Mouse (Mus musculus): ENCODE measurements around the gene Fam110c.
"Not testable (repeated sequence)": the region's sequence is repeated elsewhere in the genome, so short reads cannot be mapped to it uniquely, and the experiment has no call there.

Gene Fam110c

DNA sequence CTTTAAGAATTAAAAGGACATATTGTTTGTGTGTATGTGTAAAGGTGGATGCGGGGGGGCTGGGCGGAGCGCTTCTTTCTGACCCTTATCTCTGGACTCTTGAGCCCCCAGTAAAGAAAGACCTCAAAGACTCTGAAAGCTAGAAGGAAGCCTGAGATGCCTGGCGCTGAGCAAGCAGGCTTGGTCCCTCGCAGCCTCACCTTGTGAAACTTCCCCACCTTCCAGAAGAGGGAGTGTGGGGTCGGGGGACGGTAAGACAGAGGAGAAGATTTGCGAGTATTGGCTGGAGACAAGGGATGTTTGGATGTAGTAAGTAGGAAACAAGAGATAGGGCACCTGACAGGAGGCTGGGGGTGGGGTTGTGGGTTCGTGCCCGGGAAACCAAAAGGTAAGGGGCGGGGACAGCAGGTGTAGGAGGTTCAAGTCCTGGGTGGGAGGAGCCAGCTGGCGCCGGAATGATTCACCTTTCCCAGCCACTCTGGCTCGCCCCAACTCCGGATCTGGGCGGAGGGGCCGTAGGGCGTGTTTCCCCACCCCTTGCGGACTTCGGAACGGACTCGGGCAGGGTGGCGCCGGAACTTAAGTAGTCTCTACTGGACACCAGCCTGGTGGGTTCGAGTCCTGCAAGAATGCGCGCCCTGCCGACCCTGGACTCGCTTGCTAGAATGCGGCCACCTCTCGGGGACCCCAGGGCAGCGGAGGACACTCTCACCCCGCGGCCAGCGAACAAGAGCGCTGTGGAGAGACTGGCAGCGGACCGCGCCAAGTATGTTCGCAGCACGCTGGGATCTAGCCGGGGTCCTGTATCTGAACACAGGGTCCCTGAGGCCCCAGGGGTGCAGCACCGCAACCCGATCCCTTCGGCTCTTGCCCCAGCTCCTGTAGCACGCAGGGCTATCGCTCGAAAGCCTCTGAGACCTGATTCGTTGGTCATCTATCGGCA is at the start of gene Fam110c:
Gene Fam110c, plus strand, starts transcription at position 450 of the 943 bp plus-strand sequence.
- no peak for DNase-seq (ENCODE audit: low read depth, low spot score)

DNA sequence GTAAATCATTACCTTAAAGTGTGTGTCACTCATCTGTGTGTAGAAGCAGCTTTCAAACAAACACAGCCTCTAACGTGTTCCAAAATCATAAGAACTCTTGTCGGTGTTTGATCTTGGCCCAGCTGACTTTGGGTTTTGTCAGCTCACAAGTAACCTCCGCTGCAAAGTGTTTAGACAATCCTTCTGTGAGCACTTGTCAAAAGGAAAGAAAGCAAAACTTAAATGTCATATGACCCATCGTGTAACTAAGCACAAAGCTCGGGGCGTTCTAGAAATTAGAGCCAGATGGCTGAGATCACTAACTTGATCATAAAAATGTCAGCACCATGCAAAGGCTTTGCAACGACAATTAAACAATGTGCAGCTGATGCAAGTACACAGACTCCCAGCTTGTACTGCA is 47.2 kb upstream of the Fam110c start:
- DNase-seq (ENCODE audit: low read depth, low spot score) = no peak

DNA sequence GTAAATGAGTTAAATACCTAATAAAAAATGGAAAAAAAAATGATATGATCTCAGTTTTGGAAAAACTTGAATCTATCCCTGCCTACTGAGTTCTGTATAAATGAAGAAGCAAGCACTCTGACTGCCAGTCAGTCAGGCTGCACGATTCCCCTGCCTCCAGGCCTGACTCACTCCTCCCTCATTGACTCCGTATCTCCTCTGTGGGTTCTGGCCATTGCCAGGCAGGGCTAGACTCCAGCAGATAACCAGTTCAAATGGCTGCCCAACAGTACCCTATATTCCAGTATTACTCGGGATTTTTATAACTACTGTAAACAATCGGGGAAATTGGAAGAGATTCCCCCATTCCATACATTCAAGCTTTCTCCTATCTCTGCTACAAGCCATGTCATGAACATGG is 21.6 kb upstream of the Fam110c start:
- no peak for DNase-seq (ENCODE audit: low read depth, low spot score)

DNA sequence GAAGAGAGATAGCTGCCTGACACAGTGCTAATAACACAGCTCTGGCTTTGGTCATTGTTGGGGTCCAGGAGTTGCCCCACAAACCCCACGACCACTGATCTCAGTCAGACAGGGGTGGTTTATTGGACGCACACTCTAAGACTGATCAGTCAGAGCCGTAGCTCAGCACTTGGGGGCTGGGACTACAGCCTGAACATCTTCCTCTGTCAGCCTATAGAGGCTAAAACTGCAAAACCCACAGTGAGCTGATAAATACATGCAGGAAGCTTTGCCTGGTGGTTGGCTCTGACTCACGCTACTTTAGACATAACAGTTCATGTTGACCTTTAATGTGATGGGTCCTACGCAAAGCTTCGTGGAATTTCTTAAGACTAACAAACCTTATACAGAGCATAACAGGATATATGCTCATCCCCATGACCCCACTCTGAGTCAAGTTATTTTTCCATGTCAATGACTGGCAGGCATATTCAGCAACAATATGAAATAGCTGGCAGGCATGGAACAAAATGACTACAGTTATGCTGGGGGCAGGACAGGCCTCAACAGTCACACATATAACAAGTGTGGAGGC is 17.3 kb upstream of the Fam110c start:
- no peak for DNase-seq (ENCODE audit: low read depth, low spot score)

DNA sequence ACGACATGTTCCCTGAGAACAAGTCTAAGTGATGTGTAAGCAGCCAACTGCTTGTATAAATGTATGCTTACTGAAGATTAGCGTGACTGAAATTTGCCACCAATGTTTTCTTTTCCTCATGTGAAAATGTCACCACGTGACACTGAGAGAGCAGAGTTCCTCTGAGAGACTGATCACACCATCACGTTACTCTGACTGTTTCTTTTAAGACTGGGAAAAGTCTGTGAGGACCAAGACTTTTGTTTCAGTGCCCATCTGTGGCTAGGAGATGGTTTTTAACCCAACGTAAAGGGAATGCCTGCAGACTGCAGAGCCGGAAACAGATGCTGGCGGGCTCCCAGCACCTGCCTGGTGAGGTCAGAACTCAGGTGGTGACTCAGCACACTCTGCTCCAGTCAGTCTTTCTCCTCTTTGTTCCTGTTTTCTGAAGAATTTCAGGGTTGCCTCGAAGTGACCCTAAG is 14.2 kb upstream of the Fam110c start:
- no peak for DNase-seq (ENCODE audit: low read depth, low spot score)

DNA sequence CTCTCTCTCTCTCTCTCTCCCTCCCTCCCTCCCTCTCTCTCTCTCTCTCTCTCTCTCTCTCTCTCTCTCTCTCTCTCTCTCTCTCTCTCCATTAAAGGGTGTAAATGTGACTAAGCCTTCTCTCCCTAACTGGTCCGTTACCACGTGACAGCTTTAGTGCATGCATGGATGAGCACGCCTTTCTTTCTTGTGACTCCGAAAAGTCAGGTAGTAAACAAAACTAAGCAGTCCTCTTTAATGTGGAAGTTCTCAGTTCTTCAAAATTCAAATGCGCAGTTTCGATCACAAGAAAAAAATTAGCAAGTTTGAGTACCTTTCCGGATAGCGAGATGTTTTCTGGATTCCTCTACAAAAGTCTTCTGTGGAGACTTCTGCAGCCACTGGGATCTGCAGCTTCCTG is 13.4 kb upstream of the Fam110c start:
- DNase-seq (ENCODE audit: low read depth, low spot score) = no peak

DNA sequence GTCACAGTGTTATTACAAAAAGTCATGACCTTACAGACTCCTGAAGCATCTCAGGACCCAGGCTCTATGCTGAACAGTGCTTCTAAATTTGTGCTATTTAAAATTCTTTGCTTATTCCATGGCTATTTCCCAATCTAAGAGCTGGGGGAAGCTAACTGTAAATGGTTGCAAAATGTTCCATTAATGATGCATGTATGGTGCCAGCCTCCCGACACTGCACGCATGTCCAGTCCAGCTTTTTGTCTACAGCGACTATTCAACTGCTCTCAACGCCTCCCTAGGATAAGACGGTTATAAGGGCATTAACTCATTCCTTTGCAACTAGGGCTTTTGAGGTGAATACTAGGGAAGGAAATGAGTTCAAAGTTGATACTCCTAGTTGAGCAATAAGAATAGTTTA is 2.4 kb upstream of the Fam110c start:
- no peak for DNase-seq (ENCODE audit: low read depth, low spot score)

DNA sequence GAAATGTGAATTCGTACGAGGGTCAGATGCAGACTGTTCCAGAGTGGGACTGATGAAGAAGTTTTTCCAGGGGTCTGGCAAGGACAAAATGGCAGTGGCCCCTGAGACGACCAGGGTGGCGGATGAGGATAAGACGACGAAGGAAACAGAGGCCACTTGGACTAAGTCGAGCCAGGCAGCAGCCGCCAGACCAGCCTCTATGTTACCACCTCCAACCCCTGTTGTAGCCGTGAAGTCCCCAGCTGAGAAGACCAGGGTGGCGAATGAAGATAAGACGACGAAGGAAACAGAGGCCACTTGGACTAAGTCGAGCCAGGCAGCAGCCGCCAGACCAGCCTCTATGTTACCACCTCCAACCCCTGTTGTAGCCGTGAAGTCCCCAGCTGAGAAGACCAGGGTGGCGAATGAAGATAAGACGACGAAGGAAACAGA is 710 bp downstream of the Fam110c start:
- DNase-seq (ENCODE audit: low read depth, low spot score) = not testable (repeated sequence)

DNA sequence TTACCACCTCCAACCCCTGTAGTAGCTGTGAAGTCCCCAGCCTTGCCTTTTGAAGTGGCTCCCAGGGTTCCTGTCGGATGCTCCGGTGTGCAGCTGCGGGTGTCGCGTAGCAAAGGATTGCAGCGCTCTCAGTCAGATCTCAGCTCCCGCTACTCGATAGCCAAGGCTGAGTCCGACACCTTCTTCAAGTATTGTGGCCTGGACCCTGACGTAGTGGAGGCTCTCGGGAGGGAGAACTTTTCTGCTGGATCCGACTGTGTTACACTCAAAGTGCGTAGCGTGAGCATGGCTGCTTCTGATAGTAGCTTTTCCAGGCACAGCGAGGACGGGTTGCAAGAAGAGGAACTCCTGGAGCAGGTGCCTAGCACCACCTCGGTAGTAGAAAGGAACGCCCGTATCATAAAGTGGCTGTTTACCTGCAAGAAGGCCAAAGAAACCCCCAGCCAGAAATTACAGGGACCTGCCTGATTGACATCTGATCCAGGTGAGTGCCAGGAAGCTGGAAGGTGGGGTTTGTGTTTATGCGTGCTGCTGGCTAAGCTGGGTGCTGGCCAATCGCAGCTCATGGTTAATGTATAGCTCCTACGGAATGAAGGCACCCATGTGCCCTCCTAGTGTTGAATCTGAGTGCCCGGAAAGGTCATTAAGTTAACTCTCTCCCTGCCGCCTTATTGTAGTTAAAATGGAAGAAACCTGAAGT is 1.3 kb downstream of the Fam110c start:
- DNase-seq (ENCODE audit: low read depth, low spot score) = no peak

DNA sequence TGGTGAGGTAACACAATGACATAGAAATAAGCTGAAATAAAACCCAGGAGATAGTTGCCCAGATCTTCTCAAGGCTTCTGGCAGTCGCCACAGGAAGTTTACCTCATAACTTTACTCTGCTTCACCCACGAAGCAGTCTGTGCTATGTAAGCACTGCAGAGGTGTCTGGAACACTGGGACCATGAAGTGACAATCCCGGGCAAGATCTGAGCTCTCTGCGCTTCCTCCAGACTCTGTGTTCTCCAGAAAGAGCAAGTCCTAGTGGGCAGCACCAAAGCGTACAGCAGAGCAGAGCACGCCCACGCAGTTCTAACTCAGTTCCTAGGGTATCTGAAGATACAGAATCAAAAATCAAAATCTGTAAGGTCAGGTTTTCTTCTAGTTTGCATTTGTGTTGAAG is 3.4 kb downstream of the Fam110c start:
- DNase-seq (ENCODE audit: low read depth, low spot score) = no peak

DNA sequence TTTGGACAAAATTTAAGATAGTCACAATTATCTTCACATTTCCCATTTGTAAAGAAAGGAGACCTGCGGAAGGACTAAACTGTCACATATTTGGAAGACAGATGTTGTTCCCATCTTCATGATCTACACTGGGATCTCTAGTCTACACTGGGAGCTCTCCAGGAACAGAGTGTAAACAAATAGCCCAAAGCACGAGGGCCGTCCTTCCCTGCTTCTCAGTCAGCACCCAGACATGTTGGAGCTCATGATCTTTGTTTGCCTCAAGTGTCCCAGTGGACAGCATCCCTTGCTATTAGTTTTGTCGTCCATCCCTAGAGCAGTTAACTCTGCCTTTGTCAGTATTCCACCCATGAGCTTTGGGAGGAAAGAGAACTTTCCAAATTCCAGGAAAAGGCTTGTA is 4.4 kb downstream of the Fam110c start:
- no peak for DNase-seq (ENCODE audit: low read depth, low spot score)

DNA sequence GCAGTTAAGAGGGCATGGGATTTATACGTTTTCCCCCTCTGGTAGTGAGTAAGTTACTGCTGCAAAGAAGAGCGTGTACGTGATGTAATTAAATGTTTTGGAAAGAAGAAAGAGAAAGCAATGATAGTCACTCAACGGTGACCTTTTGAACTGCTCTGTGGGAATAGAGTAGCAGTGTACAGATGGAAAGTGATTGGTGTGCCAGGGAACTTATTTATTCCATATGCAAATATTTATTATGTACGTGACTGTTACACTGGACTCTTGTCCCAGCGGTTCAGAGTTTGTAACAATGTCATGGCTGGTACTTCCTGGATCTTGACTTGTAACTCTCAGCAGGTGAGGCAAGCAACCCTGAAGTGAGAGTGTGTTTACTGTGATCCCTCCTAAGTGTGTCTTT is 6.7 kb downstream of the Fam110c start:
- DNase-seq (ENCODE audit: low read depth, low spot score) = no peak

DNA sequence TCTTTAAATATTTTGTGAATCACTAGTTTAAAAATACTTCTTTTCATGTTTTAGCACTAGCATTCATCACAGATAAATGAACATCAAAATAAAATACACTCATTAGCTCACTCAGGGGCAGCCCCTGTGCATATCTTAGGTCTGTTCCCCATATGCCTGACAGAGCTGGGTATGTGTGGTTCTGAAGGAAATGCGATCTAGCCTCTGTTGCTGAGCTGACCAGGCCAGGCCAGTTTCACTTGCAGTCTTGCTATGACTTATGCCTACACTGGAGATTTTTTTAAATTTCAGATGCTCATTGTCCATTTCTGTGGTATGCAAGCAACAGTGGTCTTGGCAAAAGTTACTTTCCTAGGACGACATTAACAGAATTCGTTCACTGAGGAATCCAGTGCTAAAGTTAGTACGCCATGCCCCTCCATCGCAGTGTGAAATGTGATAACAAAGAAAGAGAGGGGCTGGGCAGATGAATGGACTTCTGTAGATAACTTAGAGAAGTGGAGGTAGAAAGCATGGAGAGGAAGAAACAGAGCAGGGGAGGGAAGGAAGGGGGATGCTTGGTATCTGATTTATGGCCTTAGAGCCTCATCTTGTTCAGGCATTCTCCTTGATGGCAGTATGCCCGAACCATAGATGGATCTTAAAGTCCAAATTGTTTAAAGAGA is 7.4 kb downstream of the Fam110c start:
- DNase-seq (ENCODE audit: low read depth, low spot score) = no peak

DNA sequence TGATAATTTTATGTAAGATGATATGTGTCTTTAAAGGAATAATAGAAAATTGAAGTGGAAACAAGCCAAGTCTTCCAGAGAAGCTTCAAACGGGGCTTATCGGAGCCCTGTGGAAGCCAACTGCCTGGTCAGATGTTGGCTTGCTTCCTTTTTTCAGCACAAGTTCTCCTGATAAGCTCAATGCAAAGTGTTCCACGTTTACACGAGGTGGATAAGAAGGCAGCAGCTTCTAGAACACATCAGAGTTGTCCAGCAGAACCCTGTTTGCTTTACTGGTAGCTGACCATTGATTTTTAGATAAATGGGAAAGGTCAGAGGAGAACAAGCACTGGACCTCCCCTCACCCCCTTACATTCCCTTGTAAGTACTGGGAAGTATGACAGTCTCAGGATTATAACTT is 9.3 kb downstream of the Fam110c start:
- DNase-seq (ENCODE audit: low read depth, low spot score) = no peak

DNA sequence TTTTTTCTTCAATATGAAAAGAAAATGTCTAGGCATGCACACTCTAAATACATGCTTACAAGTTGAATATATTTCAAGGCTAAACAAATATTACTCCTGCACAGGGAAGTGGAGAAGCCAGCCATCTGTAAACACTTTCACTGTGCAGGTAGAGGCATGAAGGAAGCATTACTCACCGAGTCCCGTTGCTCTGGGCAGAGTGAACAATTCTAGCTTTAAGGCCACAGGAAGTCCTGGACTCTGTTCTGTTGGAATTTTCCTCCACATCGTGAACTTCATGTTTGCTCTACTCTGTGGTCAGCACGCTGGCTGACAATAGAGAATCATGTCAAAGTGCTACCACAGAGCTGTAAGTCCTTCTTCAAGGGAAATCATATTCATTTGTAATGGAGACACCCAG is 9.7 kb downstream of the Fam110c start:
- DNase-seq (ENCODE audit: low read depth, low spot score) = no peak

DNA sequence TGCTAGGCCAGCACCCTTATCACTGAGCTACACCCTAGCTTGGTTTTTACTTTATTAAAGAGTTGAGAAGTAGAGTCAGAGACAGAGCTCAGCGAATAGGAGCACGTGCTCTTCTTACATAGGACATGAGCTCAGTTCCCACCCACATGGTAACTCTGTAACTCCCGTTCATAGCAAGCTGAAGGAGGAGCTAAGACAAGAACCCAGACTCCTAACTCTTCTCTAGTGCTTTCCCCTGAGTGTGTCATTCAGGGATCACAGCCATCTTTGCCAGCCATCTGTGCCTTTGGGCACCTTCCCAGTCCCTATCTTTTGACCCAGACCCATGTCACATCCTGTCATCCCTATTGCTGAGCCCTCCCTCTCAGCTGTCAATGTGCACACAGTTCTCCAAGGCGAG is 13.4 kb downstream of the Fam110c start:
- DNase-seq (ENCODE audit: low read depth, low spot score) = no peak

DNA sequence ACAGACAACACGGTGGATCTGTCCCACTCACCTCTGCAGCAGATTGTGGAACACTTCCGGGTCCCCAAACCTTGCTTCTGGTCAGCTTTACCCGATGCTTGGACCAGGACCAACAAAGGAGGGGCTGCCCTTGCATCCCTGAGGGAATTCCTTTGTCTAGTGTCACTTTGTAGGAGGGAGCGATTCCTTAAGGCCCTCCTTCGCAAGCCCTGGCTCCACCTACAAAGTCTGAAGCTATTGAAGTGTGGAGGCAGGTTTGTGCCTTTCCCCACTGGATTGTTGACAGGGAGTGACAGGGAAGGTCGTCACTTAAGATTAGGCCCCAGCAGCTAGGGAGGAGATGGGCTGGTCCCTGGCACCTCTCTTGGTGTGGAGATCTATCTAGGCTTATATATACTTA is 16.7 kb downstream of the Fam110c start:
- DNase-seq (ENCODE audit: low read depth, low spot score) = no peak

DNA sequence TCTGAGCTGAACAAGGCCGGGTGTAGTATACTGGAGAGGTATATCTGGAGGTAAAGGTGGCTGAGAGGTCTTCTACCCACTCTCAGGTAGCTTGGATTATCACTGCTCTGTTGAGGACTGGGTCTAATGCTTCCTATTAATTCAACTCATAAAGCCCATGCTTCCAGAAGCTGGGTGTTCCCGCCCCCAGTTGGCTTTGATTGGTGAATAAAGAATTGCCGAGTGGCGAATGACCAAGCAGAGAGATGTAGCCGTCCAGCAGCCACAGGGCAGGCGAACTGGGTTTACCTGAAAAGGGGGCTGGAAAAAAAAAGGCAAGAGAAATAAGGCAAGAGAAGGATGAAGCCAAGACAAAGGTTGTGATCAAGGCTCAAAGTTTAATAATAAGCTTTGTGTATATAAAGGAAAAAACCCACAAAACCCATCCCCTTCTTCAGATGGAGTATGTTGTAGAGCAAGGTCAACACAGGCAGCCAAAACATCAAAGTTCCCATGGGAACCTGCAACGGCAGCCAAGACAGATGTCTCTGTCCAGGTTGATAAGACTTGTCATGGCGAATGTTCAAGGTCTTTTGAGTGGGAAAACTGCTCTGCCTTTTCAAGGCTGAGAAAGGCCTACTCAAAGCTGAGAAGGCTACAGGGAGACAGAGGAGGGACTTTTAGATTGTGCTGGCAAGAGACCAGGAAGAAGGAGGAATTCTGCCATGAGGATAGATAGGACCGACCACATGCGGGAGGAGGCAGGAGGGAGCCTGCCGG is 17.4 kb downstream of the Fam110c start:
- DNase-seq (ENCODE audit: low read depth, low spot score) = no peak

DNA sequence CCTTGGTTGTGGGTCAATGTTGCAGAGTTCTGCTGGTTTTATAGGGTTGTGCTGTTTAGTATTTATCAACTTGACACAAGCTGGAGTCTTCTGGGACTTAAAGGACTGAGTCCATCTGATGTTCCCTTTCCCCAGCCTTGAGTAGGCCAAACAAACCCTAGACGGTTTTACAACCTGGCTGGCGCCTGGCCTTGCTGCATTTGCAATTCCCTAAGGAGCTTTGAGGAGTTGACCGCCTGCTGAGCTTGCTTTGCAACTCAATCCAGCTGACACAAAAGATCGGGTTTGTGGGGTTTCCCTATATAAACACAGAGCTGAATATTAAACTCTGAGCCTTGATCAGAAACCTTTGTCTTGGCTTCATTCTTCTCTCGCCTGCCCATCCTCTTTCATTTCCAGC is 18.8 kb downstream of the Fam110c start:
- DNase-seq (ENCODE audit: low read depth, low spot score) = no peak

DNA sequence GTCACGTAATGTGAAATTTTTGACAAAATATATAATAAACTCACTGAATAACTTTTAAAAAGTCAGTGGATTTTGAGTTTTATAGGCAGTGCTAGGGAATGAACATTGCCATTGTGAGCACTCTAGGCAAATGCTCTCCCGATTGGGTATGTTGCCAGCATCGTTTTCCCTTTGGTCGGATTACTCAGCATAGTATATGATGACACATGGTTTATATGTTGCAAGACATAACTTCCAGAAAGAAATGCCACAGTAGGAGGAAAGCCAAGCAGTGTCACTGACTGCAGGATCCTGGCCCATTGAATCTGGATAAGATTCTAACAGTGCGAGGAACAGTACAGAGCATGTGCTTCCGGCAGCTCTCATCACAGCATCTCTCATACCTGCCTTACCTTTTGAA is 23.5 kb downstream of the Fam110c start:
- no peak for DNase-seq (ENCODE audit: low read depth, low spot score)

DNA sequence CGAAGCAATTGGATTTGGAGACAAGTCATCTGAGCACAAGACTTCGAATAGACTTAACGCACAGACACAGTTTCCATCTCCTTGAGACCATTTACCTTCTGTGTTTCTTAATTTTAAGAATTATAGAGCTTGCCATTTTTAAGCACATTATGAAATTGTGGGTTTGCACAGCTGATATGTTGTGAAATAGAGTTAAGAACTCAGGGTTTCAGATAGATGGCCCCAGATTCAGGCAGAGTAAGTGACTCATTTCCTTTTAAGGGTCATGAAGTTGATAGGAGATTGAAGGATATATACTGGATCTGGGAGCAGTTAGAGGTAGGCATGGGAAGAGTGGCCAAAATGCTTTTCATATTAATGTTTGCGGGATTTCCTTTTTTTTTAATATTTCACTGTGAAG is 27.5 kb downstream of the Fam110c start:
- DNase-seq (ENCODE audit: low read depth, low spot score) = no peak
